ENCODE assay signal across 10 mouse cellular contexts in genomic region chr5:146187441-146187840, GRCm38 (mm10). TPM values are rescaled to one million over a fixed set of nuclear protein-coding genes. Genes with fewer than 3 reads are reported as not detected.
DNase-seq lines count a peak whose midpoint lies in the region; ATAC-seq and TF ChIP-seq lines count a peak whose summit lies in the region.
"Not testable (repeated sequence)": the region's sequence is repeated elsewhere in the genome, so short reads cannot be mapped to it uniquely, and the experiment has no call there.
"Had no signal": no experiment of that assay in that cellular context is flagged by ENCODE, and none has a peak within 500 bp of the region (broad histone marks: within the 10 kb centered on the region; RNA-seq: fewer than 3 reads in every experiment).

No protein-coding gene starts in this region.

- H3K36me3 ChIP-seq in kidney, postnatal 0 days (ENCODE audit: insufficient read depth, low read length); midbrain, postnatal 0 days (ENCODE audit: insufficient read depth, low read length): not testable (repeated sequence)

- not testable (repeated sequence) for H3K27ac ChIP-seq in cortical plate, adult 2 months (ENCODE audit: insufficient read depth, low read length); kidney, postnatal 0 days; midbrain, postnatal 0 days (ENCODE audit: low read depth, low read length)

- not testable (repeated sequence) for H3K4me1 ChIP-seq in cortical plate, adult 2 months (ENCODE audit: control insufficient read depth, insufficient read depth, low read length); kidney, postnatal 0 days (replicated peaks; ENCODE audit: insufficient read depth, low read length); midbrain, postnatal 0 days (ENCODE audit: insufficient read depth, low read length)

- TF ChIP-seq CTCF in cortical plate, adult 2 months (IDR thresholded peaks at IDR 0.05; ENCODE audit: extremely low read depth, insufficient read depth, low read length), result peak; percentile 70
- TF ChIP-seq CTCF in kidney, postnatal 0 days (IDR thresholded peaks at IDR 0.05; ENCODE audit: low read depth), result peak; percentile 85
- peak; percentile 76 for TF ChIP-seq CTCF in midbrain, postnatal 0 days (IDR thresholded peaks at IDR 0.05)

- peak; percentile 60 for DNase-seq in adrenal gland, adult 2 months
- DNase-seq in kidney, postnatal 0 days (ENCODE audit: low spot score), result peak; percentile 74
- peak; percentile 56 to 73 for DNase-seq in left cerebral cortex, postnatal 25 days (ENCODE audit: low spot score in 2 of 2)
- peak; percentile 42 for DNase-seq in midbrain, postnatal 0 days (ENCODE audit: low spot score)
- peak; percentile 30 to 45 for DNase-seq in spleen, adult 18-20 months
- DNase-seq in urinary bladder, postnatal 36 days (ENCODE audit: low spot score in 2 of 2), result peak; percentile 54 to 61

- H3K4me3 ChIP-seq in cortical plate, adult 2 months (ENCODE audit: insufficient read depth, low read length); kidney, postnatal 0 days (replicated peaks; ENCODE audit: low read depth, low read length); midbrain, postnatal 0 days (ENCODE audit: low read depth, low read length): not testable (repeated sequence)

- 19% methylated on average over 5 of the region's 5 CpGs for WGBS in kidney, postnatal 0 days
- WGBS in midbrain, postnatal 0 days, result 31% methylated on average over 5 of the region's 5 CpGs

- not testable (repeated sequence) for H3K9ac ChIP-seq in kidney, postnatal 0 days (ENCODE audit: low read depth, low read length); midbrain, postnatal 0 days (replicated peaks; ENCODE audit: low read length, poor library complexity, severe bottlenecking)

- ATAC-seq in granulocyte monocyte progenitor cell, adult 5-6 weeks (replicated peaks; ENCODE audit: poor library complexity, severe bottlenecking), result peak; percentile 66
- ATAC-seq in kidney, postnatal 0 days (replicated peaks; ENCODE audit: low FRiP score, low read depth); midbrain, postnatal 0 days (ENCODE audit: low FRiP score): not testable (repeated sequence)

- intact Hi-C loops in left cerebral cortex, postnatal 25 days (cut with DNase I), result loop anchor here (5.0 kb wide), 2 partner anchors 115 to 285 kb away; no protein-coding TSS in a partner anchor

- H3K9me3 ChIP-seq in kidney, postnatal 0 days (replicated peaks; ENCODE audit: low read length); midbrain, postnatal 0 days (ENCODE audit: low read length): not testable (repeated sequence)

- H3K27me3 ChIP-seq in kidney, postnatal 0 days (ENCODE audit: insufficient read depth, low read length); midbrain, postnatal 0 days (ENCODE audit: insufficient read depth, low read length): not testable (repeated sequence)

- not testable (repeated sequence) for TF ChIP-seq POLR2A in cortical plate, adult 2 months (IDR thresholded peaks at IDR 0.05; ENCODE audit: extremely low read depth, insufficient read depth, low read length)

- not testable (repeated sequence) for H3K4me2 ChIP-seq in kidney, postnatal 0 days (ENCODE audit: low read length); midbrain, postnatal 0 days (ENCODE audit: low read depth, low read length, poor library complexity, severe bottlenecking)

RNA-seq across cellular contexts. Expression of gene 1700001J03Rik, which starts 2.3 kb away (rescaled TPM):
- total RNA-seq in adrenal gland, adult 2 months (2021), result 1 to 10 TPM; 1.4 to 1.9 TPM
- polyA plus RNA-seq in adrenal gland, adult 2 months (2012; rRNA removed), result 0.63 and 0.73 TPM in 2 replicates
- polyA plus RNA-seq in cortical plate, adult 2 months (2012; rRNA removed), result 0.71 and 1.1 TPM in 2 replicates
- not detected in 2 replicates for total RNA-seq in granulocyte monocyte progenitor cell, adult 5-6 weeks (2014; fragmentation: Nextera tagmentation)
- not detected in 2 replicates for total RNA-seq in granulocyte monocyte progenitor cell, adult 5-6 weeks (2017)
- polyA plus RNA-seq in kidney, postnatal 0 days (2015; fragmentation: Nextera tagmentation; extraction: Ambion mirVana), result 0.26 and 0.32 TPM in 2 replicates
- under 1 TPM in 1 of 2 experiments, not detected in 1; 0.83 TPM for total RNA-seq in left cerebral cortex, postnatal 25 days (2021)
- total RNA-seq in midbrain, postnatal 0 days (2014; rRNA removed), result not detected in 2 replicates
- 0.27 TPM in 1 of 2 replicates, not detected in the other for polyA plus RNA-seq in midbrain, postnatal 0 days (2015; fragmentation: Nextera tagmentation; extraction: Ambion mirVana)
- total RNA-seq: monocyte, adult 5-6 weeks had no signal

RNA-seq across cellular contexts. Expression of gene Gm6309, which starts 16.9 kb away (rescaled TPM):
- not detected for total RNA-seq in adrenal gland, adult 2 months (2021)
- polyA plus RNA-seq in adrenal gland, adult 2 months (2012; rRNA removed), result not detected in 2 replicates
- polyA plus RNA-seq in cortical plate, adult 2 months (2012; rRNA removed), result not detected in 2 replicates
- total RNA-seq in granulocyte monocyte progenitor cell, adult 5-6 weeks (2014; fragmentation: Nextera tagmentation), result not detected in 2 replicates
- not detected in 2 replicates for total RNA-seq in granulocyte monocyte progenitor cell, adult 5-6 weeks (2017)
- polyA plus RNA-seq in kidney, postnatal 0 days (2015; fragmentation: Nextera tagmentation; extraction: Ambion mirVana), result not detected in 2 replicates
- total RNA-seq in left cerebral cortex, postnatal 25 days (2021), result not detected
- not detected in 2 replicates for total RNA-seq in midbrain, postnatal 0 days (2014; rRNA removed)
- polyA plus RNA-seq in midbrain, postnatal 0 days (2015; fragmentation: Nextera tagmentation; extraction: Ambion mirVana), result not detected in 2 replicates
- total RNA-seq: monocyte, adult 5-6 weeks had no signal
- polyA plus RNA-seq: kidney, embryonic 16.5 days had no signal

RNA-seq across cellular contexts. Expression of gene Gm5565, which starts 27.1 kb away (rescaled TPM):
- not detected for total RNA-seq in adrenal gland, adult 2 months (2021)
- polyA plus RNA-seq in adrenal gland, adult 2 months (2012; rRNA removed), result not detected in 2 replicates
- polyA plus RNA-seq in cortical plate, adult 2 months (2012; rRNA removed), result not detected in 2 replicates
- total RNA-seq in granulocyte monocyte progenitor cell, adult 5-6 weeks (2014; fragmentation: Nextera tagmentation), result not detected in 2 replicates
- total RNA-seq in granulocyte monocyte progenitor cell, adult 5-6 weeks (2017), result not detected in 2 replicates
- polyA plus RNA-seq in kidney, postnatal 0 days (2015; fragmentation: Nextera tagmentation; extraction: Ambion mirVana), result not detected in 2 replicates
- total RNA-seq in left cerebral cortex, postnatal 25 days (2021), result not detected
- not detected in 2 replicates for total RNA-seq in midbrain, postnatal 0 days (2014; rRNA removed)
- not detected in 2 replicates for polyA plus RNA-seq in midbrain, postnatal 0 days (2015; fragmentation: Nextera tagmentation; extraction: Ambion mirVana)
- total RNA-seq: monocyte, adult 5-6 weeks had no signal
- polyA plus RNA-seq: kidney, embryonic 16.5 days had no signal

RNA-seq across cellular contexts. Expression of gene Rnf6, which starts 33.9 kb away (rescaled TPM):
- 10 to 100 TPM; 45.4 to 75.7 TPM for total RNA-seq in adrenal gland, adult 2 months (2021)
- 7.1 and 9.2 TPM in 2 replicates for polyA plus RNA-seq in adrenal gland, adult 2 months (2012; rRNA removed)
- 47.5 and 51.1 TPM in 2 replicates for polyA plus RNA-seq in cortical plate, adult 2 months (2012; rRNA removed)
- 23.8 and 24.0 TPM in 2 replicates for total RNA-seq in granulocyte monocyte progenitor cell, adult 5-6 weeks (2014; fragmentation: Nextera tagmentation)
- 34.7 and 38.5 TPM in 2 replicates for total RNA-seq in granulocyte monocyte progenitor cell, adult 5-6 weeks (2017)
- 54.6 and 63.2 TPM in 2 replicates for polyA plus RNA-seq in kidney, postnatal 0 days (2015; fragmentation: Nextera tagmentation; extraction: Ambion mirVana)
- total RNA-seq in left cerebral cortex, postnatal 25 days (2021), result 10 to 100 TPM; 69.7 to 70.1 TPM
- total RNA-seq in midbrain, postnatal 0 days (2014; rRNA removed), result 9.0 and 12.8 TPM in 2 replicates
- polyA plus RNA-seq in midbrain, postnatal 0 days (2015; fragmentation: Nextera tagmentation; extraction: Ambion mirVana), result 24.6 and 29.9 TPM in 2 replicates

RNA-seq across cellular contexts. Expression of gene Cdk8, which starts 43.6 kb away (rescaled TPM):
- 10 to 100 TPM; 41.1 to 79.6 TPM for total RNA-seq in adrenal gland, adult 2 months (2021)
- 42.2 and 70.3 TPM in 2 replicates for polyA plus RNA-seq in adrenal gland, adult 2 months (2012; rRNA removed)
- 33.7 and 35.8 TPM in 2 replicates for polyA plus RNA-seq in cortical plate, adult 2 months (2012; rRNA removed)
- 36.1 and 56.1 TPM in 2 replicates for total RNA-seq in granulocyte monocyte progenitor cell, adult 5-6 weeks (2014; fragmentation: Nextera tagmentation)
- total RNA-seq in granulocyte monocyte progenitor cell, adult 5-6 weeks (2017), result 43.8 and 49.3 TPM in 2 replicates
- 18.1 and 18.6 TPM in 2 replicates for polyA plus RNA-seq in kidney, postnatal 0 days (2015; fragmentation: Nextera tagmentation; extraction: Ambion mirVana)
- 10 to 100 TPM; 39.5 to 51.3 TPM for total RNA-seq in left cerebral cortex, postnatal 25 days (2021)
- 42.1 and 46.3 TPM in 2 replicates for total RNA-seq in midbrain, postnatal 0 days (2014; rRNA removed)
- polyA plus RNA-seq in midbrain, postnatal 0 days (2015; fragmentation: Nextera tagmentation; extraction: Ambion mirVana), result 13.9 and 15.4 TPM in 2 replicates
